Mouse (Mus musculus): Measurements from ENCODE around the gene Hspa8. TPM values are rescaled to one million over a fixed set of nuclear protein-coding genes. Genes with fewer than 3 reads are reported as not detected.

The Hspa8 gene
- 3,317 and 3,489 TPM in 2 replicates for polyA plus RNA-seq (2015; fragmentation: Nextera tagmentation; extraction: Ambion mirVana)

- Histone ChIP-seq H3K9ac (ENCODE audit: low read depth, low read length) (peak within 1 kb of the TSS; percentile 100), H3K27ac (ENCODE audit: low read length) (peak within 1 kb of the TSS; percentile 99), H3K27me3 (ENCODE audit: control insufficient read depth, insufficient read depth, low read depth, low read length) (no peaks in the 10 kb centered on the region), H3K36me3 (ENCODE audit: control insufficient read depth, insufficient read depth, low read length) (peaks cover 11% of the 10 kb centered on the region), H3K4me3 (ENCODE audit: low read depth, low read length) (peak within 1 kb of the TSS; percentile 95), H3K9me3 (replicated peaks; ENCODE audit: control insufficient read depth, low read length, poor library complexity, severe bottlenecking) (no peaks in the 10 kb centered on the region), H3K4me2 (ENCODE audit: low read length) (peak within 1 kb of the TSS; percentile 79), H3K4me1 (ENCODE audit: control insufficient read depth, insufficient read depth, low read length) (peaks cover 23% of the 10 kb centered on the region)
- under 1% methylated on average over 58 of the region's 83 CpGs for WGBS
- ATAC-seq: peak; percentile 97
These were observed at the start of gene Hspa8 for GRCm38 (mm10) chr9:40800675-40801612. Gene Hspa8 (plus strand): TSS chr9:40800984.

- Histone ChIP-seq H3K4me2 (ENCODE audit: low read length) (no peak overlapping the region), H3K4me1 (ENCODE audit: control insufficient read depth, insufficient read depth, low read length) (peaks cover 3% of the 10 kb centered on the region), H3K27me3 (ENCODE audit: control insufficient read depth, insufficient read depth, low read depth, low read length) (no peaks in the 10 kb centered on the region), H3K36me3 (ENCODE audit: control insufficient read depth, insufficient read depth, low read length) (no peaks in the 10 kb centered on the region), H3K9me3 (replicated peaks; ENCODE audit: control insufficient read depth, low read length, poor library complexity, severe bottlenecking) (no peaks in the 10 kb centered on the region), H3K4me3 (ENCODE audit: low read depth, low read length) (no peak overlapping the region), H3K9ac (ENCODE audit: low read depth, low read length) (no peak overlapping the region), H3K27ac (ENCODE audit: low read length) (no peak overlapping the region)
- 35% methylated on average over 3 of the region's 3 CpGs for WGBS
- ATAC-seq: no peak
These were observed 49.0 kb upstream of the Hspa8 start for GRCm38 (mm10) chr9:40751749-40752148.

GRCm38 (mm10) chr9:40756401-40756800 is 44.4 kb upstream of the Hspa8 start:
- WGBS: 19% methylated on average over 4 of the region's 4 CpGs
- Histone ChIP-seq H3K4me2 (ENCODE audit: low read length) (0 out of 2 replicates have a peak overlapping the region, but pooled peaks have one; percentile 1), H3K27ac (ENCODE audit: low read length) (no peak overlapping the region)

GRCm38 (mm10) chr9:40757105-40757626 is 43.6 kb upstream of the Hspa8 start:
- Histone ChIP-seq H3K4me1 (ENCODE audit: control insufficient read depth, insufficient read depth, low read length) (peaks cover 17% of the 10 kb centered on the region), H3K27ac (ENCODE audit: low read length) (peak overlapping the region; percentile 83), H3K9ac (ENCODE audit: low read depth, low read length) (peak overlapping the region; percentile 35), H3K9me3 (replicated peaks; ENCODE audit: control insufficient read depth, low read length, poor library complexity, severe bottlenecking) (no peaks in the 10 kb centered on the region), H3K27me3 (ENCODE audit: control insufficient read depth, insufficient read depth, low read depth, low read length) (no peaks in the 10 kb centered on the region), H3K4me2 (ENCODE audit: low read length) (peak overlapping the region; percentile 53), H3K4me3 (ENCODE audit: low read depth, low read length) (peak overlapping the region; percentile 32), H3K36me3 (ENCODE audit: control insufficient read depth, insufficient read depth, low read length) (0 out of 2 replicates have a peak, but pooled peaks cover 2% of the 10 kb centered on the region)
- WGBS: 20% methylated on average over 12 of the region's 12 CpGs
- ATAC-seq: peak; percentile 85

More at GRCm38 (mm10) chr9:40756401-40756800, 44.4 kb upstream of the Hspa8 start:
- no peaks in the 10 kb centered on the region for H3K36me3 ChIP-seq (ENCODE audit: control insufficient read depth, insufficient read depth, low read length)
- no peaks in the 10 kb centered on the region for H3K27me3 ChIP-seq (ENCODE audit: control insufficient read depth, insufficient read depth, low read depth, low read length)
- H3K9me3 ChIP-seq (replicated peaks; ENCODE audit: control insufficient read depth, low read length, poor library complexity, severe bottlenecking): no peaks in the 10 kb centered on the region
- no peak overlapping the region for H3K4me3 ChIP-seq (ENCODE audit: low read depth, low read length)
- peak; percentile 15; the same call in 1 of the 2 replicates for ATAC-seq
- H3K9ac ChIP-seq (ENCODE audit: low read depth, low read length): no peak overlapping the region
- peaks cover 17% of the 10 kb centered on the region for H3K4me1 ChIP-seq (ENCODE audit: control insufficient read depth, insufficient read depth, low read length)

GRCm38 (mm10) chr9:40757685-40758270 is 43.0 kb upstream of the Hspa8 start:
- 4% methylated on average over 22 of the region's 22 CpGs for WGBS
- H3K4me3 ChIP-seq (ENCODE audit: low read depth, low read length): peak overlapping the region; percentile 32

GRCm38 (mm10) chr9:40762354-40762753 is 38.4 kb upstream of the Hspa8 start:
- Histone ChIP-seq H3K4me1 (ENCODE audit: control insufficient read depth, insufficient read depth, low read length) (peaks cover 8% of the 10 kb centered on the region), H3K36me3 (ENCODE audit: control insufficient read depth, insufficient read depth, low read length) (0 out of 2 replicates have a peak, but pooled peaks cover 7% of the 10 kb centered on the region), H3K4me3 (ENCODE audit: low read depth, low read length) (no peak overlapping the region), H3K27ac (ENCODE audit: low read length) (no peak overlapping the region), H3K9ac (ENCODE audit: low read depth, low read length) (no peak overlapping the region), H3K27me3 (ENCODE audit: control insufficient read depth, insufficient read depth, low read depth, low read length) (no peaks in the 10 kb centered on the region), H3K9me3 (replicated peaks; ENCODE audit: control insufficient read depth, low read length, poor library complexity, severe bottlenecking) (no peaks in the 10 kb centered on the region), H3K4me2 (ENCODE audit: low read length) (no peak overlapping the region)
- no peak for ATAC-seq
- WGBS: 85% methylated on average over 6 of the region's 6 CpGs

More at GRCm38 (mm10) chr9:40757685-40758270, 43.0 kb upstream of the Hspa8 start:
- Histone ChIP-seq H3K9me3 (replicated peaks; ENCODE audit: control insufficient read depth, low read length, poor library complexity, severe bottlenecking) (no peaks in the 10 kb centered on the region), H3K4me1 (ENCODE audit: control insufficient read depth, insufficient read depth, low read length) (peaks cover 17% of the 10 kb centered on the region), H3K36me3 (ENCODE audit: control insufficient read depth, insufficient read depth, low read length) (0 out of 2 replicates have a peak, but pooled peaks cover 2% of the 10 kb centered on the region), H3K27me3 (ENCODE audit: control insufficient read depth, insufficient read depth, low read depth, low read length) (no peaks in the 10 kb centered on the region), H3K9ac (ENCODE audit: low read depth, low read length) (peak overlapping the region; percentile 35), H3K4me2 (ENCODE audit: low read length) (peak overlapping the region; percentile 53), H3K27ac (ENCODE audit: low read length) (peak overlapping the region; percentile 83)
- peak; percentile 91 for ATAC-seq

- Histone ChIP-seq H3K9ac (ENCODE audit: low read depth, low read length) (no peak overlapping the region), H3K9me3 (replicated peaks; ENCODE audit: control insufficient read depth, low read length, poor library complexity, severe bottlenecking) (no peaks in the 10 kb centered on the region), H3K4me2 (ENCODE audit: low read length) (no peak overlapping the region), H3K4me1 (ENCODE audit: control insufficient read depth, insufficient read depth, low read length) (no peaks in the 10 kb centered on the region), H3K36me3 (ENCODE audit: control insufficient read depth, insufficient read depth, low read length) (0 out of 2 replicates have a peak, but pooled peaks cover 7% of the 10 kb centered on the region), H3K27ac (ENCODE audit: low read length) (no peak overlapping the region), H3K27me3 (ENCODE audit: control insufficient read depth, insufficient read depth, low read depth, low read length) (no peaks in the 10 kb centered on the region), H3K4me3 (ENCODE audit: low read depth, low read length) (no peak overlapping the region)
- WGBS: 86% methylated on average over 9 of the region's 9 CpGs
- ATAC-seq: no peak
These were observed 35.8 kb upstream of the Hspa8 start for GRCm38 (mm10) chr9:40764887-40765580.

- 67% methylated on average over 12 of the region's 12 CpGs for WGBS
- Histone ChIP-seq H3K9ac (ENCODE audit: low read depth, low read length) (no peak overlapping the region), H3K27me3 (ENCODE audit: control insufficient read depth, insufficient read depth, low read depth, low read length) (no peaks in the 10 kb centered on the region), H3K36me3 (ENCODE audit: control insufficient read depth, insufficient read depth, low read length) (0 out of 2 replicates have a peak, but pooled peaks cover 7% of the 10 kb centered on the region), H3K4me1 (ENCODE audit: control insufficient read depth, insufficient read depth, low read length) (no peaks in the 10 kb centered on the region), H3K9me3 (replicated peaks; ENCODE audit: control insufficient read depth, low read length, poor library complexity, severe bottlenecking) (no peaks in the 10 kb centered on the region), H3K4me3 (ENCODE audit: low read depth, low read length) (no peak overlapping the region), H3K27ac (ENCODE audit: low read length) (no peak overlapping the region), H3K4me2 (ENCODE audit: low read length) (no peak overlapping the region)
- no peak for ATAC-seq
These were observed 35.2 kb upstream of the Hspa8 start for GRCm38 (mm10) chr9:40765581-40765940.

Data from midbrain, embryonic 16.5 days (tissue).